8 mouse cellular contexts compared by ENCODE assay signal in the genomic region with DNA sequence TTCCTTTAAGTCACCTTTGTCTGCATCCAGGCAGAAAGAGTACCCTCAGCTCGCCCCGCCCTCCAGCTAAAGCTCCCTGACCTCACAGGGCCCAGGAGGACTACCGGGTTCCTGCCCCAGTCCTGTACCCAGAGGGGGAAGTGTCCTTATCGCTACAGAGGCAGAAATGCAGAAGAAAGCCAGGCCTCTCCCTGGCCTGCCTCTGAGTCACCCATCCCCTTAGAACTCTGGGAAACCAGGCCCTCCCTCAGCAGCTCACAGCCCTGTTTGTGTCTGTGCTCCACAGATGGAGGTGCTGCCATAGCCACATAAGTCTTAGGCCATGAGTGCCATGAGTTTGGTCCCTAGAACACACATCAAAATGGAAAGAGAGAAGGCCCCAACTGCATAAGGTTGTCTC. TPM values are rescaled to one million over a fixed set of nuclear protein-coding genes. Genes with fewer than 3 reads are reported as not detected.
DNase-seq lines count a peak whose midpoint lies in the region; ATAC-seq and TF ChIP-seq lines count a peak whose summit lies in the region.

No protein-coding gene starts in this region.

- H3K4me3 ChIP-seq in hindbrain, postnatal 0 days (ENCODE audit: low read length), result no peak overlapping the region

- H3K4me2 ChIP-seq in hindbrain, postnatal 0 days (ENCODE audit: low read depth, low read length), result no peak overlapping the region

- no peak for TF ChIP-seq CTCF in hindbrain, postnatal 0 days (IDR thresholded peaks at IDR 0.05; ENCODE audit: low read depth)

- no peaks in the 10 kb centered on the region for H3K9me3 ChIP-seq in hindbrain, postnatal 0 days (ENCODE audit: low read length)

- H3K4me1 ChIP-seq in hindbrain, postnatal 0 days (ENCODE audit: insufficient read depth, low read length), result no peaks in the 10 kb centered on the region

- H3K9ac ChIP-seq in hindbrain, postnatal 0 days (replicated peaks; ENCODE audit: low read length), result no peak overlapping the region

- 83% methylated on average over 4 of the region's 4 CpGs for WGBS in hindbrain, postnatal 0 days

- ATAC-seq in megakaryocyte, adult 5-6 weeks (ENCODE audit: poor library complexity, severe bottlenecking), result peak; percentile 99
- ATAC-seq in hindbrain, postnatal 0 days, result no peak

- intact Hi-C loops in heart, postnatal 10 days (cut with DNase I), result no loop called here

- no peak overlapping the region for H3K27ac ChIP-seq in hindbrain, postnatal 0 days

- no peaks in the 10 kb centered on the region for H3K36me3 ChIP-seq in hindbrain, postnatal 0 days (ENCODE audit: insufficient read depth, low read length)

- DNase-seq in adrenal gland, adult 2 months, result peak; percentile 68
- no peak for DNase-seq in adrenal gland, adult 18-20 months (ENCODE audit: low spot score in 2 of 2)
- DNase-seq in adrenal gland, postnatal 10 days, result peak; percentile 47
- DNase-seq in heart, postnatal 10 days, result peak; percentile 36 to 38
- DNase-seq in embryo, embryonic 11 days, result no peak
- no peak for DNase-seq in hindbrain, postnatal 0 days (ENCODE audit: low spot score)
- no peak for DNase-seq in ovary, postnatal 36 days (ENCODE audit: low spot score)

- no peaks in the 10 kb centered on the region for H3K27me3 ChIP-seq in hindbrain, postnatal 0 days (ENCODE audit: insufficient read depth, low read length)

RNA-seq across cellular contexts. Expression of a gene that starts 8.0 kb away (rescaled TPM):
- 100 to 1,000 TPM in 1 of 2 experiments, 10 to 100 TPM in 1; 61.6 to 210 TPM for total RNA-seq in adrenal gland, adult 2 months (2021)
- 79.5 and 143 TPM in 2 replicates for polyA plus RNA-seq in adrenal gland, adult 2 months (2012; rRNA removed)
- 100 to 1,000 TPM; 135 to 173 TPM for total RNA-seq in adrenal gland, adult 18-20 months (2021)
- 10 to 100 TPM; 21.6 to 41.6 TPM for total RNA-seq in adrenal gland, postnatal 10 days (2021)
- 10 to 100 TPM in 1 of 2 experiments, 1 to 10 TPM in 1; 8.5 to 10.7 TPM for total RNA-seq in heart, postnatal 10 days (2021)
- 23.8 and 25.6 TPM in 2 replicates for total RNA-seq in megakaryocyte, adult 5-6 weeks (2015)
- 50.1 and 51.5 TPM in 2 replicates for total RNA-seq in megakaryocyte, adult 5-6 weeks (2017)
- total RNA-seq in hindbrain, postnatal 0 days (2014; rRNA removed), result 20.6 and 28.4 TPM in 2 replicates
- 10.7 and 10.9 TPM in 2 replicates for polyA plus RNA-seq in hindbrain, postnatal 0 days (2015; fragmentation: Nextera tagmentation; extraction: Ambion mirVana)

RNA-seq across cellular contexts. Expression of a gene that starts 44.8 kb away (rescaled TPM):
- 1 to 10 TPM; 1.9 to 3.7 TPM for total RNA-seq in adrenal gland, adult 2 months (2021)
- 1.4 and 1.5 TPM in 2 replicates for polyA plus RNA-seq in adrenal gland, adult 2 months (2012; rRNA removed)
- total RNA-seq in adrenal gland, adult 18-20 months (2021), result 1 to 10 TPM in 1 of 2 experiments, under 1 TPM in 1; 0.56 to 1.1 TPM
- 10 to 100 TPM; 12.6 to 14.3 TPM for total RNA-seq in adrenal gland, postnatal 10 days (2021)
- 10 to 100 TPM; 11.9 to 14.5 TPM for total RNA-seq in heart, postnatal 10 days (2021)
- 49.8 and 57.8 TPM in 2 replicates for total RNA-seq in megakaryocyte, adult 5-6 weeks (2015)
- 127 and 156 TPM in 2 replicates for total RNA-seq in megakaryocyte, adult 5-6 weeks (2017)
- 20.3 and 31.1 TPM in 2 replicates for total RNA-seq in hindbrain, postnatal 0 days (2014; rRNA removed)
- polyA plus RNA-seq in hindbrain, postnatal 0 days (2015; fragmentation: Nextera tagmentation; extraction: Ambion mirVana), result 26.2 and 27.1 TPM in 2 replicates

Comparison
In these comparisons a context has a peak if more than half of its experiments do, and no peak if none do; other contexts are left out.
1. DNase-seq: peak in adrenal gland, adult 2 months (single experiment), adrenal gland, postnatal 10 days (single experiment) and heart, postnatal 10 days (2 of 2); none in adrenal gland, adult 18-20 months (0 of 2), embryo, embryonic 11 days (single experiment), hindbrain, postnatal 0 days (single experiment) and ovary, postnatal 36 days (single experiment).